Mouse (Mus musculus): Measurements from ENCODE around the gene Dmkn. TPM values are rescaled to one million over a fixed set of nuclear protein-coding genes. Genes with fewer than 3 reads are reported as not detected.
A peak's percentile ranks its signal among the peaks of the same experiment; 100 is the strongest.

Gene Dmkn
- polyA plus RNA-seq, 1 experiment from 2014 or later = 1.3 TPM

- no peak overlapping the region for H3K27ac ChIP-seq
- peaks cover 1% of the 10 kb centered on the region; the same call in 1 of the 2 replicates for H3K4me1 ChIP-seq
- no peaks in the 10 kb centered on the region for H3K27me3 ChIP-seq
- no peak overlapping the region for H3K4me3 ChIP-seq (replicated peaks)
- no peaks in the 10 kb centered on the region; the same call in 1 of the 2 replicates for H3K9me3 ChIP-seq (replicated peaks)
- H3K4me2 ChIP-seq = no peak overlapping the region
- H3K36me3 ChIP-seq = no peaks in the 10 kb centered on the region
- no peak for ATAC-seq (replicated peaks; ENCODE audit: low FRiP score)
- 86% methylated on average over 1 of the region's 1 CpGs for WGBS
- no peak overlapping the region for H3K9ac ChIP-seq
Measured at GRCm38 (mm10) chr7:30796790-30797189, 33.2 kb downstream of the Dmkn start.

GRCm38 (mm10) chr7:30800653-30801052, 37.1 kb downstream of the Dmkn start:
- Histone ChIP-seq H3K4me2 (no peak overlapping the region), H3K36me3 (no peaks in the 10 kb centered on the region), H3K4me3 (replicated peaks) (no peak overlapping the region), H3K27ac (no peak overlapping the region), H3K9me3 (replicated peaks) (no peaks in the 10 kb centered on the region; the same call in 1 of the 2 replicates), H3K27me3 (no peaks in the 10 kb centered on the region), H3K9ac (no peak overlapping the region), H3K4me1 (no peaks in the 10 kb centered on the region)
- no peak for ATAC-seq (replicated peaks; ENCODE audit: low FRiP score)

GRCm38 (mm10) chr7:30803256-30803655, 39.7 kb downstream of the Dmkn start:
- no peak overlapping the region for H3K9ac ChIP-seq
- H3K4me2 ChIP-seq = no peak overlapping the region
- H3K36me3 ChIP-seq = no peaks in the 10 kb centered on the region
- ATAC-seq (replicated peaks; ENCODE audit: low FRiP score) = no peak
- H3K27ac ChIP-seq = no peak overlapping the region
- H3K4me1 ChIP-seq = no peaks in the 10 kb centered on the region
- 90% methylated on average over 3 of the region's 3 CpGs for WGBS
- H3K27me3 ChIP-seq = no peaks in the 10 kb centered on the region
- no peak overlapping the region for H3K4me3 ChIP-seq (replicated peaks)
- H3K9me3 ChIP-seq (replicated peaks) = no peaks in the 10 kb centered on the region; the same call in 1 of the 2 replicates

- Histone ChIP-seq H3K27me3 (no peaks in the 10 kb centered on the region), H3K4me3 (replicated peaks) (no peak overlapping the region), H3K4me1 (no peaks in the 10 kb centered on the region), H3K4me2 (no peak overlapping the region), H3K9ac (no peak overlapping the region), H3K9me3 (replicated peaks) (no peaks in the 10 kb centered on the region; the same call in 1 of the 2 replicates), H3K36me3 (no peaks in the 10 kb centered on the region), H3K27ac (no peak overlapping the region)
- WGBS = 82% methylated on average over 9 of the region's 9 CpGs
- no peak for ATAC-seq (replicated peaks; ENCODE audit: low FRiP score)
Measured at GRCm38 (mm10) chr7:30804026-30804715, 40.6 kb downstream of the Dmkn start.

GRCm38 (mm10) chr7:30805924-30806323, 42.4 kb downstream of the Dmkn start:
- H3K4me3 ChIP-seq (replicated peaks) = no peak overlapping the region

GRCm38 (mm10) chr7:30810319-30810718, 46.8 kb downstream of the Dmkn start:
- Histone ChIP-seq H3K9ac (no peak overlapping the region), H3K27ac (no peak overlapping the region), H3K9me3 (replicated peaks) (no peaks in the 10 kb centered on the region), H3K4me2 (no peak overlapping the region), H3K4me1 (peaks cover 14% of the 10 kb centered on the region), H3K27me3 (no peaks in the 10 kb centered on the region), H3K36me3 (no peaks in the 10 kb centered on the region), H3K4me3 (replicated peaks) (no peak overlapping the region)
- ATAC-seq (replicated peaks; ENCODE audit: low FRiP score) = no peak
- 59% methylated on average over 6 of the region's 6 CpGs for WGBS

More at GRCm38 (mm10) chr7:30805924-30806323, 42.4 kb downstream of the Dmkn start:
- H3K36me3 ChIP-seq = no peaks in the 10 kb centered on the region
- H3K27ac ChIP-seq = no peak overlapping the region
- H3K9ac ChIP-seq = no peak overlapping the region
- no peak for ATAC-seq (replicated peaks; ENCODE audit: low FRiP score)
- no peaks in the 10 kb centered on the region for H3K27me3 ChIP-seq
- no peak overlapping the region for H3K4me2 ChIP-seq
- H3K4me1 ChIP-seq = no peaks in the 10 kb centered on the region
- no peaks in the 10 kb centered on the region for H3K9me3 ChIP-seq (replicated peaks)
- WGBS = 53% methylated on average over 6 of the region's 6 CpGs

- no peak overlapping the region for H3K4me2 ChIP-seq
- ATAC-seq (replicated peaks; ENCODE audit: low FRiP score) = no peak
Measured at GRCm38 (mm10) chr7:30811757-30812290, 48.3 kb downstream of the Dmkn start.

GRCm38 (mm10) chr7:30812291-30812807, 48.8 kb downstream of the Dmkn start:
- whole genome bisulfite sequencing = 71% methylated on average over 6 of the region's 6 CpGs
- Histone ChIP-seq H3K4me3 (replicated peaks) (no peak overlapping the region), H3K27me3 (no peaks in the 10 kb centered on the region), H3K4me2 (no peak overlapping the region), H3K4me1 (peaks cover 14% of the 10 kb centered on the region), H3K36me3 (no peaks in the 10 kb centered on the region), H3K27ac (peak overlapping the region; percentile 41; the same call in 1 of the 2 replicates), H3K9me3 (replicated peaks) (no peaks in the 10 kb centered on the region), H3K9ac (no peak overlapping the region)
- ATAC-seq (replicated peaks; ENCODE audit: low FRiP score) = peak; percentile 25; the same call in 1 of the 2 replicates

More at GRCm38 (mm10) chr7:30811757-30812290, 48.3 kb downstream of the Dmkn start:
- Histone ChIP-seq H3K4me3 (replicated peaks) (no peak overlapping the region), H3K36me3 (no peaks in the 10 kb centered on the region), H3K4me1 (peaks cover 14% of the 10 kb centered on the region), H3K27ac (peak overlapping the region; percentile 41; the same call in 1 of the 2 replicates), H3K27me3 (no peaks in the 10 kb centered on the region), H3K9ac (no peak overlapping the region), H3K9me3 (replicated peaks) (no peaks in the 10 kb centered on the region)
- WGBS = 38% methylated on average over 9 of the region's 9 CpGs

GRCm38 (mm10) chr7:30820131-30820530, 56.6 kb downstream of the Dmkn start:
- Histone ChIP-seq H3K27me3 (0 out of 2 replicates have a peak, but pooled peaks cover 2% of the 10 kb centered on the region), H3K36me3 (no peaks in the 10 kb centered on the region), H3K4me3 (replicated peaks) (no peak overlapping the region), H3K9me3 (replicated peaks) (no peaks in the 10 kb centered on the region), H3K27ac (no peak overlapping the region), H3K4me1 (peaks cover 21% of the 10 kb centered on the region), H3K9ac (no peak overlapping the region), H3K4me2 (no peak overlapping the region)
- no peak for ATAC-seq (replicated peaks; ENCODE audit: low FRiP score)
- WGBS = 61% methylated on average over 6 of the region's 6 CpGs

GRCm38 (mm10) chr7:30820854-30821445, 57.4 kb downstream of the Dmkn start:
- 0 out of 2 replicates have a peak, but pooled peaks cover 2% of the 10 kb centered on the region for H3K27me3 ChIP-seq
- H3K4me3 ChIP-seq (replicated peaks) = no peak overlapping the region
- H3K9me3 ChIP-seq (replicated peaks) = no peaks in the 10 kb centered on the region
- no peak overlapping the region for H3K4me2 ChIP-seq
- peaks cover 21% of the 10 kb centered on the region for H3K4me1 ChIP-seq
- no peak overlapping the region for H3K9ac ChIP-seq
- H3K36me3 ChIP-seq = no peaks in the 10 kb centered on the region
- H3K27ac ChIP-seq = no peak overlapping the region
- no peak for ATAC-seq (replicated peaks; ENCODE audit: low FRiP score)
- 24% methylated on average over 7 of the region's 7 CpGs for WGBS

- H3K9me3 ChIP-seq (replicated peaks) = no peaks in the 10 kb centered on the region
- 0 out of 2 replicates have a peak, but pooled peaks cover 2% of the 10 kb centered on the region for H3K27me3 ChIP-seq
- H3K4me3 ChIP-seq (replicated peaks) = no peak overlapping the region
- peaks cover 21% of the 10 kb centered on the region for H3K4me1 ChIP-seq
- H3K27ac ChIP-seq = 0 out of 2 replicates have a peak overlapping the region, but pooled peaks have one; percentile 27
- WGBS = 37% methylated on average over 5 of the region's 5 CpGs
- no peak for ATAC-seq (replicated peaks; ENCODE audit: low FRiP score)
- no peaks in the 10 kb centered on the region for H3K36me3 ChIP-seq
- H3K4me2 ChIP-seq = no peak overlapping the region
- no peak overlapping the region for H3K9ac ChIP-seq
Measured at GRCm38 (mm10) chr7:30821532-30821931, 58.0 kb downstream of the Dmkn start.

- WGBS = 88% methylated on average over 18 of the region's 18 CpGs
Measured at GRCm38 (mm10) chr7:30823675-30824074, 60.1 kb downstream of the Dmkn start, which contains the start of gene Ffar2. Gene Ffar2, minus strand, starts transcription at chr7:30823775.

More at GRCm38 (mm10) chr7:30823675-30824074, 60.1 kb downstream of the Dmkn start, which contains the start of gene Ffar2:
- H3K27ac ChIP-seq = no peak within 1 kb of the TSS
- H3K27me3 ChIP-seq = no peaks in the 10 kb centered on the region
- H3K36me3 ChIP-seq = no peaks in the 10 kb centered on the region
- H3K4me1 ChIP-seq = peaks cover 21% of the 10 kb centered on the region
- ATAC-seq (replicated peaks; ENCODE audit: low FRiP score) = no peak
- no peak within 1 kb of the TSS for H3K4me2 ChIP-seq
- H3K4me3 ChIP-seq (replicated peaks) = no peak within 1 kb of the TSS
- H3K9ac ChIP-seq = no peak within 1 kb of the TSS
- no peaks in the 10 kb centered on the region for H3K9me3 ChIP-seq (replicated peaks)
